Mouse (Mus musculus): ENCODE measurements around the gene Apopt1.

Gene Apopt1

GRCm38 (mm10) chr12:111769816-111770577, 56.9 kb downstream of the Apopt1 start:
- no peak for DNase-seq (ENCODE audit: extremely low spot score, low spot score)

- no peak for DNase-seq (ENCODE audit: extremely low spot score, low spot score)
These were observed 57.6 kb downstream of the Apopt1 start for GRCm38 (mm10) chr12:111770651-111771050.

- no peak for DNase-seq (ENCODE audit: extremely low spot score, low spot score)
These were observed 61.1 kb downstream of the Apopt1 start for GRCm38 (mm10) chr12:111774156-111774555.

- no peak for DNase-seq (ENCODE audit: extremely low spot score, low spot score)
These were observed 61.8 kb downstream of the Apopt1 start for GRCm38 (mm10) chr12:111774845-111775244.

- no peak for DNase-seq (ENCODE audit: extremely low spot score, low spot score)
These were observed 64.9 kb downstream of the Apopt1 start for GRCm38 (mm10) chr12:111777919-111778318.

- DNase-seq (ENCODE audit: extremely low spot score, low spot score), result no peak
These were observed 66.5 kb downstream of the Apopt1 start for GRCm38 (mm10) chr12:111779544-111779943.

- no peak for DNase-seq (ENCODE audit: extremely low spot score, low spot score)
These were observed 72.1 kb downstream of the Apopt1 start for GRCm38 (mm10) chr12:111785174-111785573.

- DNase-seq (ENCODE audit: extremely low spot score, low spot score), result no peak
These were observed 74.0 kb downstream of the Apopt1 start for GRCm38 (mm10) chr12:111787015-111787414.

GRCm38 (mm10) chr12:111790090-111790489, 77.0 kb downstream of the Apopt1 start:
- DNase-seq (ENCODE audit: extremely low spot score, low spot score), result no peak

GRCm38 (mm10) chr12:111790631-111791030, 77.6 kb downstream of the Apopt1 start:
- no peak for DNase-seq (ENCODE audit: extremely low spot score, low spot score)

GRCm38 (mm10) chr12:111791474-111792104, 78.5 kb downstream of the Apopt1 start:
- no peak for DNase-seq (ENCODE audit: extremely low spot score, low spot score)

GRCm38 (mm10) chr12:111794102-111794501, 81.0 kb downstream of the Apopt1 start:
- DNase-seq (ENCODE audit: extremely low spot score, low spot score), result no peak

GRCm38 (mm10) chr12:111794526-111795179, 81.6 kb downstream of the Apopt1 start:
- DNase-seq (ENCODE audit: extremely low spot score, low spot score), result no peak

GRCm38 (mm10) chr12:111795180-111795895, 82.3 kb downstream of the Apopt1 start:
- no peak for DNase-seq (ENCODE audit: extremely low spot score, low spot score)

GRCm38 (mm10) chr12:111797251-111797650, 84.2 kb downstream of the Apopt1 start:
- DNase-seq (ENCODE audit: extremely low spot score, low spot score), result no peak

- no peak for DNase-seq (ENCODE audit: extremely low spot score, low spot score)
These were observed 85.4 kb downstream of the Apopt1 start for GRCm38 (mm10) chr12:111798493-111798892.

- DNase-seq (ENCODE audit: extremely low spot score, low spot score), result no peak
These were observed 87.6 kb downstream of the Apopt1 start for GRCm38 (mm10) chr12:111800459-111801183.

GRCm38 (mm10) chr12:111803538-111803937, 90.5 kb downstream of the Apopt1 start:
- DNase-seq (ENCODE audit: extremely low spot score, low spot score), result no peak

All from neural tube, embryonic 10.5 days (tissue).